Mouse (Mus musculus): ENCODE results near the gene Dnajc8.
"Not testable (repeated sequence)": the region's sequence is repeated elsewhere in the genome, so short reads cannot be mapped to it uniquely, and the experiment has no call there.

Dnajc8 gene

GRCm38 (mm10) chr4:132569115-132569514 lies 33.8 kb downstream of the Dnajc8 start:
- DNase-seq, result no peak

GRCm38 (mm10) chr4:132571190-132571589 lies 35.8 kb downstream of the Dnajc8 start:
- no peak for DNase-seq

GRCm38 (mm10) chr4:132573327-132573726 lies 38.0 kb downstream of the Dnajc8 start:
- no peak for DNase-seq

GRCm38 (mm10) chr4:132574809-132575347 lies 39.5 kb downstream of the Dnajc8 start:
- DNase-seq, result no peak

GRCm38 (mm10) chr4:132583781-132584180 lies 48.4 kb downstream of the Dnajc8 start:
- DNase-seq, result no peak

- DNase-seq, result no peak
Measured at GRCm38 (mm10) chr4:132584975-132585374, 49.6 kb downstream of the Dnajc8 start.

- no peak for DNase-seq
Measured at GRCm38 (mm10) chr4:132586282-132586681, 50.9 kb downstream of the Dnajc8 start.

- DNase-seq, result no peak
Measured at GRCm38 (mm10) chr4:132588512-132588911, 53.2 kb downstream of the Dnajc8 start.

GRCm38 (mm10) chr4:132590642-132591041 lies 55.3 kb downstream of the Dnajc8 start:
- DNase-seq, result no peak

- peak; percentile 17 for DNase-seq
Measured at GRCm38 (mm10) chr4:132592958-132593357, 57.6 kb downstream of the Dnajc8 start.

- no peak for DNase-seq
Measured at GRCm38 (mm10) chr4:132594191-132594590, 58.8 kb downstream of the Dnajc8 start.

GRCm38 (mm10) chr4:132598861-132599260 lies 63.5 kb downstream of the Dnajc8 start:
- no peak for DNase-seq

GRCm38 (mm10) chr4:132599764-132600163 lies 64.4 kb downstream of the Dnajc8 start:
- no peak for DNase-seq

- DNase-seq, result no peak
Measured at GRCm38 (mm10) chr4:132600465-132600864, 65.1 kb downstream of the Dnajc8 start.

- not testable (repeated sequence) for DNase-seq
Measured at GRCm38 (mm10) chr4:132601242-132601641, 65.9 kb downstream of the Dnajc8 start.

All from liver (tissue).